Mouse (Mus musculus) embryonic facial prominence, embryonic 10.5 days (tissue): Measurements from ENCODE around the gene Muc3. TPM values are rescaled to one million over a fixed set of nuclear protein-coding genes. Genes with fewer than 3 reads are reported as not detected.
"Not testable (repeated sequence)": the region's sequence is repeated elsewhere in the genome, so short reads cannot be mapped to it uniquely, and the experiment has no call there.

ENCODE experiments used
- DNase-seq: peaks from one replicate; pipeline ENCODE4 v3.0.0-alpha.2; 2017; ENCODE audit warnings: low spot score
- H3K27ac ChIP-seq: fragments of 300-500 bp; sonication (generic); replicated peaks from 2 replicates; pipeline ENCODE4 v1.5.1; 2016; ENCODE audit warnings: mild to moderate bottlenecking
- H3K27me3 ChIP-seq: fragments of 300-500 bp; sonication (generic); replicated peaks from 2 replicates; pipeline ENCODE4 v1.6.1; 2016; ENCODE audit warnings: low read depth, mild to moderate bottlenecking; ENCODE audit not compliant: poor library complexity, severe bottlenecking
- H3K36me3 ChIP-seq: fragments of 300-500 bp; sonication (generic); replicated peaks from 2 replicates; pipeline ENCODE4 v1.6.1; 2016; ENCODE audit warnings: mild to moderate bottlenecking, moderate library complexity
- H3K4me1 ChIP-seq: fragments of 300-500 bp; sonication (generic); 2 replicates; pipeline ENCODE4 v1.6.1; 2016
- H3K4me3 ChIP-seq: fragments of 300-500 bp; sonication (generic); 2 replicates; pipeline ENCODE4 v1.5.1; 2016; ENCODE audit warnings: mild to moderate bottlenecking, moderate library complexity
- H3K9me3 ChIP-seq: fragments of 300-500 bp; sonication (generic); 2 replicates; pipeline ENCODE4 v1.6.1; 2016; ENCODE audit warnings: mild to moderate bottlenecking
- WGBS: fragments of 180-500 bp; shearing (Covaris S2); methylation state at CpG from one replicate; pipeline ENCODE4 v1.1.7; 2016; 5-methylcytosine and 5-hydroxymethylcytosine counted together
- polyA plus RNA-seq: library from polyadenylated mRNA; unstranded; fragments of >200 nt; fragmentation: Nextera tagmentation; extraction: Ambion mirVana; gene quantifications from 2 replicates; pipeline ENCODE4 v1.2.1, GENCODE M21; 2016

The Muc3 gene
- polyA plus RNA-seq: not detected in 2 replicates

GRCm38 (mm10) chr5:137149272-137149882, at the start of gene Muc3:
Gene Muc3 (minus strand): TSS chr5:137149322.
- H3K9me3 ChIP-seq, H3K4me1 ChIP-seq, H3K27me3 ChIP-seq, H3K36me3 ChIP-seq, H3K27ac ChIP-seq, H3K4me3 ChIP-seq, DNase-seq: not testable (repeated sequence)

GRCm38 (mm10) chr5:137194488-137195120, 45.5 kb upstream of the Muc3 start:
- peaks cover 3% of the 10 kb centered on the region; the same call in 1 of the 2 replicates for H3K9me3 ChIP-seq
- 80% methylated on average over 8 of the region's 8 CpGs for WGBS
- no peaks in the 10 kb centered on the region for H3K36me3 ChIP-seq
- DNase-seq: no peak
- peaks cover 12% of the 10 kb centered on the region for H3K27me3 ChIP-seq
- H3K4me3 ChIP-seq: no peak overlapping the region
- H3K4me1 ChIP-seq: no peaks in the 10 kb centered on the region
- no peak overlapping the region for H3K27ac ChIP-seq

GRCm38 (mm10) chr5:137193279-137193952, 44.3 kb upstream of the Muc3 start:
- DNase-seq: no peak
- no peaks in the 10 kb centered on the region; the same call in 1 of the 2 replicates for H3K4me1 ChIP-seq
- H3K27ac ChIP-seq: no peak overlapping the region
- peaks cover 23% of the 10 kb centered on the region for H3K27me3 ChIP-seq
- 73% methylated on average over 8 of the region's 8 CpGs for WGBS
- no peaks in the 10 kb centered on the region for H3K36me3 ChIP-seq
- H3K4me3 ChIP-seq: no peak overlapping the region
- H3K9me3 ChIP-seq: peaks cover 3% of the 10 kb centered on the region; the same call in 1 of the 2 replicates

DNA sequence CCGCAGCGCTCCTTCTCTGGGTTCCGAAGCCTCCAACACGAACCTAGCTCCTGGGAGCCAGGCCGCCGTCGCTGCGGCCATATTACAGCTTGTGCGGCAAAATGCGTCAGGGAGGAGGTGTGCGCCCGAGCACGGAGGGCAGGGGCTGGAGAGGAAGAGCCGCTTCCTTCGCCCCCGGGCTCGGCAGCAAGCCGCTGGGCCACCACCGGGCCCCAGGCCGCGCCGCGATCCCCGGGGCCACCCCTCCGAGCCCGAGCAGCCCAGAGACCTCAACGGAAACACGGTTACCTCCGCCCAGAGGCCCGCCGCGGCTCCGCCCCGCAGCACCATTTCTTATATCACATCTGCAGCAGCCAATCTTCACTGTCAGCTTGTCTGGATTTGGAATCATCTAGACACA, 40.2 kb upstream of the Muc3 start:
- H3K4me1 ChIP-seq: no peaks in the 10 kb centered on the region; the same call in 1 of the 2 replicates
- peak overlapping the region; percentile 65 for H3K4me3 ChIP-seq
- H3K27me3 ChIP-seq: peaks cover 29% of the 10 kb centered on the region
- peak; percentile 61 for DNase-seq
- H3K36me3 ChIP-seq: no peaks in the 10 kb centered on the region
- H3K9me3 ChIP-seq: peaks cover 3% of the 10 kb centered on the region; the same call in 1 of the 2 replicates
- WGBS: 4% methylated on average over 34 of the region's 34 CpGs
- peak overlapping the region; percentile 76 for H3K27ac ChIP-seq

DNA sequence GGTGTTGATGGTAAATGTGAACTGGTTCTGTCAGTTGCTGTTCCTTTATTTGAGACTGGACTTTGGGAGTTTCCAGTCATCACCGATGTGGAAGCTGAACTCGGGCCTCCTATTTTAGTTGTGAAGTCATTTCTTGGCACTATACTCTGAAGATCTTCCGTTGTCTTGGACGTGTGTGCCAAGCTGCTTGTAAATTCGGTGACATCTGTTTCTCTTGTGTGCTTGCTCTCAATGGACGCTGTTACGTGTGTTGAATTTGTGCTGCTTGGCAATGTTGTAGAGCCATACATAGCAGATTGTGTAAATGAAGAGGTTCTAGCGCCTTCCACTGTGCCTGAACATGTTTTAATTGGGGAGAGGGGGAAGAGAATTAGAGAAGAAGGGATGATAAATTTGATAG, 36.2 kb upstream of the Muc3 start:
- Histone ChIP-seq H3K9me3 (0 out of 2 replicates have a peak, but pooled peaks cover under 1% of the 10 kb centered on the region), H3K4me3 (no peak overlapping the region), H3K27ac (no peak overlapping the region), H3K36me3 (no peaks in the 10 kb centered on the region), H3K4me1 (no peaks in the 10 kb centered on the region; the same call in 1 of the 2 replicates), H3K27me3 (peaks cover 25% of the 10 kb centered on the region)
- no peak for DNase-seq
- 91% methylated on average over 8 of the region's 8 CpGs for WGBS

DNA sequence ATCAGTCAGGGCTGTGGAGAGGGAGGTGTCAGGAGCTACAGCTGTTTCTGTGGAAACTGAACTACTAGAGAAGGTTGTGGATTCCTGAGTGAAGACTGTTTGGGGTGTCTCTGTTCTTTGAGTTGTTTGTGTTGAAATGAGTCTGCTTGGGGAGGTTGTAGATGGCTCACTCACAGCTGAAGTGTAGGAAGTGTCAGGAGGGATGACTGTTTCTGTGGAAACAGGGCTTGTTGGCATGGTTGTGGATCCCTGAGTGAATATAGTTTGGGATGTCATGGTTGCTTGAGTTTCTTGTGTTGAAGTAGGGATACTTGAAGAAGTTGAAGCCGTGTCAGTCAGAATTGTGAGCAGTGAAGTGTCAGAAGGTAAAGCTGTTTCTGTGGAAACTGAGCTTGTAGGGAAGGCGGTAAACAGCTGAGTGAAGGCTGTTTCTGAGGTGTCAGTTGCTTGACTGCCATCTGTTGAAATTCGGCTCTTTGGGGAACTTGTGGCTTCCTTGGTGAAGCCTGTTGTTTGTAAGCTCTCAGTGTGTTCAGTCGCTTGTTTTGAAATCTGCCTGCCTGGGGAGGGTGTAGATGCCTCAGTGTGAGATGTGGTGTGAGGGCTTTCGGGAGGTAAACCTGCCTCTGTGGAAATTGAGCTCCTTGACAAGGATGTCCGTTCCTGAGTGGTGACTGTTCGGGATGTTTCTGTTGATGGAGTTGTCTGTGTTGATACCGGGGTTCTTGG, 30.7 kb upstream of the Muc3 start:
- Histone ChIP-seq H3K27ac (no peak overlapping the region), H3K27me3 (no peaks in the 10 kb centered on the region; the same call in 1 of the 2 replicates), H3K9me3 (no peaks in the 10 kb centered on the region), H3K4me1 (no peaks in the 10 kb centered on the region), H3K4me3 (no peak overlapping the region), H3K36me3 (no peaks in the 10 kb centered on the region)
- WGBS: 79% methylated on average over 8 of the region's 8 CpGs
- no peak for DNase-seq

- Histone ChIP-seq H3K36me3 (no peaks in the 10 kb centered on the region), H3K9me3 (no peaks in the 10 kb centered on the region), H3K27me3 (no peaks in the 10 kb centered on the region), H3K4me3 (no peak overlapping the region), H3K4me1 (0 out of 2 replicates have a peak, but pooled peaks cover 2% of the 10 kb centered on the region), H3K27ac (no peak overlapping the region)
- WGBS: 84% methylated on average over 6 of the region's 6 CpGs
- DNase-seq: no peak
These were observed 24.8 kb upstream of the Muc3 start for GRCm38 (mm10) chr5:137173967-137174366.

DNA sequence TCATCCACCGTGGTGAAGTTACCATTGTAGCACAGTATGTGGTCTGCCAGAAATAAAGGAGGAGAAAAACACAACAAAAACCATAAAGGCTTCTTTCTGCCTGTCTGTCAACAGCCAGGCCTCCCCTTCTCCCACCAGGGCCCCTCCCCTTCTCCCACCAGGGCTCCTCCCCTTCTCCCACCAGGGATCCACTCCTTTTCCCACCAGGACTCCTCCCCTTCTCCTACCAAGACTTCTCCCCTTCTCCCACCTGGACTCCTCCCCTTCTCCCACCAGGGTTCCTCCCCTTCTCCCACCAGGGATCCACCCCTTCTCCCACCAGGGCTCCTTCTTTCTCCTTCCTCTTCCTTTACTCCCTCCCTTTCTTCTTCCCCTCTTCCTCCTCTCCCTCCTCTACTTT, 23.5 kb upstream of the Muc3 start:
- Histone ChIP-seq H3K27ac (no peak overlapping the region), H3K27me3 (no peaks in the 10 kb centered on the region), H3K36me3 (no peaks in the 10 kb centered on the region), H3K4me1 (0 out of 2 replicates have a peak, but pooled peaks cover 2% of the 10 kb centered on the region), H3K9me3 (no peaks in the 10 kb centered on the region), H3K4me3 (no peak overlapping the region)
- DNase-seq: no peak
- 14% methylated on average over 1 of the region's 1 CpGs for WGBS

DNA sequence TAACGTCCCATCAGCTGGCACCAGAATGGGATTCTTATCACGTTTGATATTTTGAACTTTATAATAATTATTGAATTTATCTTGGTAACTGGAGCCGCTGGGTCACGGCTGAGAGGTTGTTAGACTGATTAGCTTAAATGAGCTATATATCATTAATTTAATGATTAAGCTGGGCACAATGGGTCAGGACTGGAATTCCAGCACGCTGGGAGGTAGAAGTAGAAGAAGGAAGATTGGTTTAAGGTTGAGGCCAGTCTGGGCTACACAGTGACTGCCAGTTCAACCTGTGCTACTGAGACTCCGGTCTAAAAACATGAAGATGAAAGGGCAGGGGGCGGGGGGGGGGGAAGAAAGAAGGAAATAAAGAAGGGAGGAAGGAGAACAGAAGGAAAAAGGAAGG, 22.4 kb upstream of the Muc3 start:
- no peaks in the 10 kb centered on the region for H3K36me3 ChIP-seq
- no peaks in the 10 kb centered on the region for H3K27me3 ChIP-seq
- H3K9me3 ChIP-seq: no peaks in the 10 kb centered on the region
- H3K27ac ChIP-seq: no peak overlapping the region
- 79% methylated on average over 7 of the region's 7 CpGs for WGBS
- no peak overlapping the region for H3K4me3 ChIP-seq
- H3K4me1 ChIP-seq: 0 out of 2 replicates have a peak, but pooled peaks cover 2% of the 10 kb centered on the region
- no peak for DNase-seq

- DNase-seq: no peak
- no peaks in the 10 kb centered on the region for H3K27me3 ChIP-seq
- no peak overlapping the region for H3K27ac ChIP-seq
- H3K36me3 ChIP-seq: no peaks in the 10 kb centered on the region
- H3K4me1 ChIP-seq: 0 out of 2 replicates have a peak, but pooled peaks cover 2% of the 10 kb centered on the region
- H3K4me3 ChIP-seq: no peak overlapping the region
- no peaks in the 10 kb centered on the region for H3K9me3 ChIP-seq
- WGBS: 86% methylated on average over 9 of the region's 9 CpGs
These were observed 21.8 kb upstream of the Muc3 start for GRCm38 (mm10) chr5:137170836-137171380.

DNA sequence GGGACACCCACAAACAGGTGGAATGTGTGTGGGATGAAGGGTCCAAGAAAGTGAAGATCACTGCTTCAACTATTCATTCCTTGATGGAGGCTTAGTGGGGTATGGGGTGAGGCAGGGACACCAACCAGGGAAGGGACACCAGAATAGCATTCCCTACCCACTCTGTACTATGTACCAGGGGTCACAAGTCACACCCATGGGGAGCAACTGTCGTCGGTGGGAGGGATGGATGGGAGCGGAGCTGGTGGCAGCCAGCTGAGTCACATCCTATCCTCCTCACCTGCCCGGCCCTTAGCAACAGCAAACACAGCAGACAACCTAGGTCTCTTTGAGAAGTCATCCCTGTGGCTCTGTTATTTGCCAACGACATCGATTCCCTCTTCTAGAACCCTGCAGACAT, 18.4 kb upstream of the Muc3 start:
- no peaks in the 10 kb centered on the region for H3K27me3 ChIP-seq
- no peak for DNase-seq
- 0 out of 2 replicates have a peak, but pooled peaks cover 2% of the 10 kb centered on the region for H3K4me1 ChIP-seq
- no peaks in the 10 kb centered on the region for H3K36me3 ChIP-seq
- H3K4me3 ChIP-seq: no peak overlapping the region
- 77% methylated on average over 6 of the region's 6 CpGs for WGBS
- no peaks in the 10 kb centered on the region for H3K9me3 ChIP-seq
- H3K27ac ChIP-seq: no peak overlapping the region

GRCm38 (mm10) chr5:137166012-137166411, 16.9 kb upstream of the Muc3 start:
- DNase-seq: no peak
- Histone ChIP-seq H3K4me3 (no peak overlapping the region), H3K27ac (no peak overlapping the region), H3K9me3 (no peaks in the 10 kb centered on the region), H3K27me3 (no peaks in the 10 kb centered on the region), H3K4me1 (0 out of 2 replicates have a peak, but pooled peaks cover 2% of the 10 kb centered on the region), H3K36me3 (no peaks in the 10 kb centered on the region)
- WGBS: 82% methylated on average over 9 of the region's 9 CpGs
